Mouse (Mus musculus) forebrain, embryonic 16.5 days (tissue): ENCODE measurements around the gene Blcap. TPM values are rescaled to one million over a fixed set of nuclear protein-coding genes. Genes with fewer than 3 reads are reported as not detected.

Experiments
- ATAC-seq: fragments of 200-750 bp; cut with Nextera tagmentation; 2 replicates; pipeline ENCODE4 v1.8.0; 2017; ENCODE audit warnings: mild to moderate bottlenecking, moderate library complexity
- H3K27ac ChIP-seq: fragments of 300-500 bp; sonication (generic); 2 replicates; pipeline ENCODE4 v1.5.1; 2014; ENCODE audit warnings: low read length, control low read depth
- H3K27me3 ChIP-seq: fragments of 300-500 bp; sonication (generic); replicated peaks from 2 replicates; pipeline ENCODE4 v1.6.1; 2014; ENCODE audit warnings: low read length; ENCODE audit not compliant: control insufficient read depth, insufficient read depth
- H3K36me3 ChIP-seq: fragments of 300-500 bp; sonication (generic); 2 replicates; pipeline ENCODE4 v1.6.1; 2014; ENCODE audit not compliant: control insufficient read depth, insufficient read depth
- H3K4me1 ChIP-seq: fragments of 300-500 bp; sonication (generic); replicated peaks from 2 replicates; pipeline ENCODE4 v1.6.1; 2014; ENCODE audit warnings: low read length; ENCODE audit not compliant: control insufficient read depth, insufficient read depth
- H3K4me2 ChIP-seq: fragments of 300-500 bp; sonication (generic); 2 replicates; pipeline ENCODE4 v1.6.1; 2014; ENCODE audit warnings: mild to moderate bottlenecking, low read length, control low read depth
- H3K4me3 ChIP-seq: fragments of 300-500 bp; sonication (generic); replicated peaks from 2 replicates; pipeline ENCODE4 v1.5.1; 2014; ENCODE audit warnings: mild to moderate bottlenecking, low read length, control low read depth
- H3K9ac ChIP-seq: fragments of 300-500 bp; sonication (generic); replicated peaks from 2 replicates; pipeline ENCODE4 v1.6.1; 2014; ENCODE audit warnings: low read depth, low read length, control low read depth
- H3K9me3 ChIP-seq: fragments of 300-500 bp; sonication (generic); 2 replicates; pipeline ENCODE4 v1.6.1; 2016; ENCODE audit warnings: low read length; ENCODE audit not compliant: control insufficient read depth
- WGBS: fragments of 180-500 bp; shearing (Covaris S2); extraction: QIAGEN DNeasy Blood & Tissue Kit; methylation state at CpG from one replicate; pipeline ENCODE4 v1.1.7; 2014; 5-methylcytosine and 5-hydroxymethylcytosine counted together
- polyA plus RNA-seq: library from polyadenylated mRNA; unstranded; fragments of >200 nt; fragmentation: Nextera tagmentation; extraction: Ambion mirVana; gene quantifications from 2 replicates; pipeline ENCODE4 v1.2.1, GENCODE M21; 2015

Gene Blcap
- polyA plus RNA-seq, 1 experiment from 2014 or later: 239 TPM

- H3K27ac ChIP-seq: peak overlapping the region; percentile 51; the same call in 1 of the 2 replicates
- H3K4me1 ChIP-seq: peaks cover 42% of the 10 kb centered on the region
- no peaks in the 10 kb centered on the region for H3K36me3 ChIP-seq
- H3K4me3 ChIP-seq: no peak overlapping the region
- WGBS: 37% methylated on average over 8 of the region's 8 CpGs
- ATAC-seq: 0 out of 2 replicates have a peak, but pooled peaks have one; percentile 27
- H3K9me3 ChIP-seq: no peaks in the 10 kb centered on the region
- no peak overlapping the region for H3K4me2 ChIP-seq
- no peaks in the 10 kb centered on the region for H3K27me3 ChIP-seq
- H3K9ac ChIP-seq: no peak overlapping the region
These were observed 39.2 kb downstream of the Blcap start for GRCm38 (mm10) chr2:157531681-157532426.

DNA sequence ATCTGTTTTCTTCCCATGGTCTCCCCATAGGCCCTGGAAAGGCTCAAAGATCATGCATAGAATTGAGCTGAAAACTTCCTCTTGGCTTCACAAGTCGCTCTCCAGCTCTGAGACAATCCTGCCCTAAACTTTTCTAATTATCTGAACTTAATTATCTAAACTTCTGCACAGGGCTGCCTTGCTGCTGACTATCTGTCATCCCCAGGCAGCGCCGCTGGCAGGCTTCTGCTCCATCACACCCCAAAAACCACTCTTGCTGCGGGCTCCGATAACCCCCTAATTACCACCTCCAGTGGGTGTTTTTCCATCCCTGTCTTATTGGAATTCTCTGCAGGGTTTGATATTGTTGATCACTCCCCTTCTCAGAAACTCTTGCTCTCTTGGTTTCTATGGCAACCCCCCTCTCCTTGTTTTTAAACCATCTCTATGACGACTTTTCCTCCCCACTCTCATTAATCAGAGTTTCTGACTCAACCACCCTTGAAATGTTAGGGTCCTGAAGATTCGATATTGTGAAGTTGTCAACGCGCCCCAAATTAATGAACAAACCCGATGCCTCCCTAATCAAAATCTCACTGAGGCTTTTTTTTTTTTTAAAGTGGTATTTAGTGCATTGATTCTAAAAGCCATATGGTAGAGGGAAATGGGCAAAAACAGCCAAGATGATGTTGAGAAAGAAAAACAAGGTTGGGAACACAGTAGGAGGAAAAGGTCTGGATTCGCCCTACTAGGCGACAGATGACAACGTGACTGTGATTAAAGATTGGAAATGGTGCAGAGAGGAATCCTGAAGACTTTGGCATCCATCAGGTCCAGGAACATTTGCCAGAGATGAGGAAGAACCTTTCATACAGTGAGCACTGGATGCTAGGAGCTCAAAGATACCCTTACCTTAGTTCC, 40.8 kb downstream of the Blcap start:
- no peak overlapping the region for H3K9ac ChIP-seq
- no peaks in the 10 kb centered on the region for H3K36me3 ChIP-seq
- H3K4me2 ChIP-seq: peak overlapping the region; percentile 17; the same call in 1 of the 2 replicates
- WGBS: 23% methylated on average over 13 of the region's 13 CpGs
- no peaks in the 10 kb centered on the region for H3K9me3 ChIP-seq
- ATAC-seq: peak; percentile 51
- peaks cover 42% of the 10 kb centered on the region for H3K4me1 ChIP-seq
- H3K27me3 ChIP-seq: no peaks in the 10 kb centered on the region
- H3K27ac ChIP-seq: peak overlapping the region; percentile 72
- no peak overlapping the region for H3K4me3 ChIP-seq

- Histone ChIP-seq H3K4me1 (peaks cover 32% of the 10 kb centered on the region), H3K27me3 (no peaks in the 10 kb centered on the region), H3K4me2 (no peak overlapping the region), H3K9ac (no peak overlapping the region), H3K9me3 (no peaks in the 10 kb centered on the region), H3K36me3 (no peaks in the 10 kb centered on the region), H3K4me3 (no peak overlapping the region), H3K27ac (no peak overlapping the region)
- ATAC-seq: no peak
- 17% methylated on average over 3 of the region's 3 CpGs for WGBS
These were observed 48.5 kb downstream of the Blcap start for GRCm38 (mm10) chr2:157522556-157522955.

GRCm38 (mm10) chr2:157520496-157520895, 50.6 kb downstream of the Blcap start:
- peaks cover 30% of the 10 kb centered on the region for H3K4me1 ChIP-seq
- no peaks in the 10 kb centered on the region for H3K36me3 ChIP-seq
- peak; percentile 79 for ATAC-seq
- no peaks in the 10 kb centered on the region for H3K9me3 ChIP-seq
- H3K27ac ChIP-seq: peak overlapping the region; percentile 58
- no peak overlapping the region for H3K4me2 ChIP-seq
- no peak overlapping the region for H3K4me3 ChIP-seq
- no peak overlapping the region for H3K9ac ChIP-seq
- no peaks in the 10 kb centered on the region for H3K27me3 ChIP-seq
- WGBS: 10% methylated on average over 5 of the region's 5 CpGs

DNA sequence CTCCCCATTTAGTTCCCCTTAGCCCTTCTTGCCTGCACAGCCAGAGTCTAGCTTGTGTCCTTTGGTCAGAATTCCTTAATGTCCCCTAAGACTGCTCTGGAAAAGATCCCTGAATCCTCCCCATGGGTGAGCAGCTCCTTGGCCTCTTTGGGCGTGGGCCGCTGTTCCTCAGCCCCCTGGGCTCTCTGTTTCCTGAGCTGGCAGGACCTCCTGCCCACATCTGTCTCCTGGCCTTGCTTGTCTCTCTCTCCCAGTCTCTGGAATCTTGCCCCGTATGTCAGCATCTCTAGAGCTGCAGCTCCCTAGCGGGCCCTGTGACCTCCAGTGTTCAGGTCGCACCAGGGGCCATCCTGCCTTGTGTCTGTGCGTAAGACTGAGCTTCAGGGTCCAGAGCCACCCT, 51.6 kb downstream of the Blcap start:
- no peaks in the 10 kb centered on the region for H3K9me3 ChIP-seq
- no peak overlapping the region; the same call in 1 of the 2 replicates for H3K27ac ChIP-seq
- no peaks in the 10 kb centered on the region for H3K27me3 ChIP-seq
- peaks cover 27% of the 10 kb centered on the region for H3K4me1 ChIP-seq
- 79% methylated on average over 6 of the region's 6 CpGs for WGBS
- H3K4me2 ChIP-seq: no peak overlapping the region
- H3K4me3 ChIP-seq: no peak overlapping the region
- H3K9ac ChIP-seq: no peak overlapping the region
- H3K36me3 ChIP-seq: no peaks in the 10 kb centered on the region
- no peak for ATAC-seq

- H3K9me3 ChIP-seq: no peaks in the 10 kb centered on the region
- H3K9ac ChIP-seq: no peak overlapping the region
- peaks cover 37% of the 10 kb centered on the region for H3K4me1 ChIP-seq
- no peaks in the 10 kb centered on the region for H3K36me3 ChIP-seq
- H3K4me2 ChIP-seq: no peak overlapping the region
- H3K27ac ChIP-seq: no peak overlapping the region
- no peaks in the 10 kb centered on the region for H3K27me3 ChIP-seq
- 41% methylated on average over 7 of the region's 7 CpGs for WGBS
- ATAC-seq: no peak
- H3K4me3 ChIP-seq: no peak overlapping the region
These were observed 52.6 kb downstream of the Blcap start for GRCm38 (mm10) chr2:157518451-157518850.

- Histone ChIP-seq H3K36me3 (no peaks in the 10 kb centered on the region), H3K4me3 (no peak overlapping the region), H3K27me3 (no peaks in the 10 kb centered on the region), H3K27ac (no peak overlapping the region), H3K9me3 (no peaks in the 10 kb centered on the region), H3K4me2 (no peak overlapping the region), H3K9ac (no peak overlapping the region), H3K4me1 (peaks cover 43% of the 10 kb centered on the region)
- WGBS: 29% methylated on average over 6 of the region's 6 CpGs
- no peak for ATAC-seq
These were observed 53.5 kb downstream of the Blcap start for GRCm38 (mm10) chr2:157517526-157517925.

DNA sequence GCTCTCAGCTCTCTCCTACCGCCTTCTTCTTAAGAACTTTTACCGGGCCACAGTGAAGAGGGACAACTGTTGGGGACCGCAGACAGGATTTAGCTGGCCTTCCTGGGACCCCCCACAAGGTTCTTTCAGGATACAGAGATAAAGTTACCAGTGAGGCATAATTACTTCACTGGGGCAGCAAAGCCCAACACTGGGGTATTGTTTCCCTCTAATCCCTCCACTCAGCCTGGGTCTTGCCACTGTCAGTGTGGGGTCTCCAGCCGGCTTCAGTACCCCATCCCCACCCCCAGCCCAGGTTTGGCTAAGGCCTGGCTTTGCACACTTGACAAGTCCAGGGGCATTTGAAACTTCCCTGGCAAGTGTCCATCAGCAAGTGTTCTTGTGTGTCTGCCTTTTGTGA, 56.7 kb downstream of the Blcap start:
- no peak overlapping the region for H3K9ac ChIP-seq

GRCm38 (mm10) chr2:157513737-157514208, 57.3 kb downstream of the Blcap start:
- no peak overlapping the region for H3K9ac ChIP-seq
- H3K4me2 ChIP-seq: no peak overlapping the region
- H3K4me1 ChIP-seq: peaks cover 31% of the 10 kb centered on the region
- ATAC-seq: no peak
- no peaks in the 10 kb centered on the region for H3K9me3 ChIP-seq
- WGBS: 15% methylated on average over 9 of the region's 9 CpGs
- H3K27ac ChIP-seq: no peak overlapping the region; the same call in 1 of the 2 replicates
- no peak overlapping the region for H3K4me3 ChIP-seq
- no peaks in the 10 kb centered on the region for H3K36me3 ChIP-seq
- no peaks in the 10 kb centered on the region for H3K27me3 ChIP-seq

More for the DNA sequence above, 56.7 kb downstream of the Blcap start:
- Histone ChIP-seq H3K4me2 (no peak overlapping the region), H3K4me1 (peaks cover 31% of the 10 kb centered on the region), H3K36me3 (no peaks in the 10 kb centered on the region), H3K27ac (no peak overlapping the region), H3K27me3 (no peaks in the 10 kb centered on the region), H3K4me3 (no peak overlapping the region), H3K9me3 (no peaks in the 10 kb centered on the region)
- WGBS: 9% methylated on average over 4 of the region's 4 CpGs
- no peak for ATAC-seq
